Mouse (Mus musculus): ENCODE results near the gene Eps15. TPM values are rescaled to one million over a fixed set of nuclear protein-coding genes. Genes with fewer than 3 reads are reported as not detected.
A peak's percentile ranks its signal among the peaks of the same experiment; 100 is the strongest.
"Not testable (repeated sequence)": the region's sequence is repeated elsewhere in the genome, so short reads cannot be mapped to it uniquely, and the experiment has no call there.

Eps15 gene
- polyA plus RNA-seq, 1 experiment from 2014 or later = 70.4 TPM

DNA sequence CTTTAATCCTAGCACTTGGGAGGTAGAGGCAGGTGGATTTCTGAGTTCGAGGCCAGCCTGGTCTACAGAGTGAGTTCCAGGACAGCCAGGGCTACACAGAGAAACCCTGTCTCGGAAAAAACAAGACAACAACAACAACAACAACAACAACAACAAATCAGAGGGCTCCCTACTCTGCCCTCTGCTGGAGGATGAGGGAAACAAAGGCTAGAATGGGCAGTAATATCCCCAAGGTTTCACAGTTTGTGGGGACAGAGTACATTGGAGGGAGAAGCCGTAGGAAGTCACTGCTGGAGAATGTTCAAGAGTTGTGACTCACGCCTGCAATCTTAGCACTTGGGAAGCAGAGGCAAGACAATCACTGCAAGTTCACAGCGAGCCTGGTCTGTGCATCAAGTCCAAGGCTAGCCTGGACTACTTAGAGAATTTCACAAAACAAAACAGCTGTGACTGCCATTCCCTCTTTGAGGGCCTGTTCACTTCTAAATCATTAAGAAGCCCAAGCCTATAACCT is 121.2 kb downstream of the Eps15 start:
- whole genome bisulfite sequencing = 65% methylated on average over 5 of the region's 5 CpGs
- H3K27ac ChIP-seq (ENCODE audit: low read depth, low read length) = no peak overlapping the region
- ATAC-seq (replicated peaks; ENCODE audit: low FRiP score) (no peak), DNase-seq (ENCODE audit: low spot score) (no peak)
- H3K4me1 ChIP-seq (replicated peaks; ENCODE audit: control insufficient read depth, insufficient read depth, low read length) = peaks cover 6% of the 10 kb centered on the region
- H3K36me3 ChIP-seq (ENCODE audit: control insufficient read depth, insufficient read depth, low read length) = peaks cover 11% of the 10 kb centered on the region
- no peaks in the 10 kb centered on the region for H3K27me3 ChIP-seq (replicated peaks; ENCODE audit: control insufficient read depth, insufficient read depth, low read length)
- no peak overlapping the region for H3K4me3 ChIP-seq (ENCODE audit: low read depth, low read length)
- H3K9me3 ChIP-seq (ENCODE audit: control insufficient read depth, low read length) = no peaks in the 10 kb centered on the region
- H3K9ac ChIP-seq (ENCODE audit: low read depth, low read length) = no peak overlapping the region
- no peak overlapping the region for H3K4me2 ChIP-seq

DNA sequence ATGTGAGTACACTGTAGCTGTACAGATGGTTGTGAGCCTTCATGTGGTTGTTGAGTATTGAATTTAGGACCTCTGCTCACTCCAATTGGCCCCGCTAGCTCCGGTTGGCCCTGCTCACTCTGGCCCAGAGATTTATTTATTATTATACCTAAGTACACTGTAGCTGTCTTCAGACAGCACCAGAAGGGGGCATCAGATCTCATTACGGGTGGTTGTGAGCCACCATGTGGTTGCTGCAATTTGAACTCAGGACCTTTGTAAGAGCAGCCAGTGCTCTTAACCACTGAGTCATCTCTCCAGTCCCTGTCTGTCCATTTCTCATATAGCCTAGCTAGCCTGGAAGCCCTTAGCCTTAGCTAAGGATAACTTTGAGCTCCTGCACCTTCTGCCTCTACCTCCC is 124.8 kb downstream of the Eps15 start:
- not testable (repeated sequence) for H3K27me3 ChIP-seq (replicated peaks; ENCODE audit: control insufficient read depth, insufficient read depth, low read length); ATAC-seq (replicated peaks; ENCODE audit: low FRiP score); DNase-seq (ENCODE audit: low spot score); H3K9me3 ChIP-seq (ENCODE audit: control insufficient read depth, low read length)
- WGBS = 81% methylated on average over 3 of the region's 3 CpGs
- peaks cover 11% of the 10 kb centered on the region for H3K36me3 ChIP-seq (ENCODE audit: control insufficient read depth, insufficient read depth, low read length)
- H3K27ac ChIP-seq (ENCODE audit: low read depth, low read length) = peak overlapping the region; percentile 87; the same call in 1 of the 2 replicates
- H3K4me2 ChIP-seq = peak overlapping the region; percentile 99
- peaks cover 27% of the 10 kb centered on the region for H3K4me1 ChIP-seq (replicated peaks; ENCODE audit: control insufficient read depth, insufficient read depth, low read length)
- H3K4me3 ChIP-seq (ENCODE audit: low read depth, low read length) = peak overlapping the region; percentile 71
- peak overlapping the region; percentile 84; the same call in 1 of the 2 replicates for H3K9ac ChIP-seq (ENCODE audit: low read depth, low read length)

DNA sequence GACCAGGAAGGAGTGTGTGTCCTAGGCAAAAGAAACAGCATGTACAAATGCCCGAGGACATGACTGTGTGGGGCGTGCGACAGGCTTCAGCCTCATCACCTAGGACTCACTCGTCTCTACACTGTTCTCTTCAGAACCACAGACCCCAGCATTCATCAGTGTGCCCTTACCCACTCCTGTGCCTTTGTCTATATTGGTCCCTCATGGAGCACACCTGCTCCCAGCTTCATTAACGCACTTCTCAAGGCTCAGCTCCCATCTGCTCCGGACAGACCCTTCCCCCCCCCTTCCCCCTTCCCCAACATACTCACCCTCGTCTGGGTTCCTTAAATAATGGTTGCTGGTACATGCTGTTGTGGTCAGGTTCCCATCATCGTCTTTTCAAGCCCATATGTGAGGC is 125.3 kb downstream of the Eps15 start:
- peaks cover 32% of the 10 kb centered on the region for H3K4me1 ChIP-seq (replicated peaks; ENCODE audit: control insufficient read depth, insufficient read depth, low read length)
- no peaks in the 10 kb centered on the region for H3K27me3 ChIP-seq (replicated peaks; ENCODE audit: control insufficient read depth, insufficient read depth, low read length)
- DNase-seq (ENCODE audit: low spot score) (no peak), ATAC-seq (replicated peaks; ENCODE audit: low FRiP score) (0 out of 2 replicates have a peak, but pooled peaks have one; percentile 11)
- H3K27ac ChIP-seq (ENCODE audit: low read depth, low read length) = peak overlapping the region; percentile 87
- WGBS = 63% methylated on average over 8 of the region's 8 CpGs
- H3K4me3 ChIP-seq (ENCODE audit: low read depth, low read length) = peak overlapping the region; percentile 71
- peaks cover 11% of the 10 kb centered on the region for H3K36me3 ChIP-seq (ENCODE audit: control insufficient read depth, insufficient read depth, low read length)
- peak overlapping the region; percentile 84 for H3K9ac ChIP-seq (ENCODE audit: low read depth, low read length)
- peak overlapping the region; percentile 99 for H3K4me2 ChIP-seq
- H3K9me3 ChIP-seq (ENCODE audit: control insufficient read depth, low read length) = no peaks in the 10 kb centered on the region

DNA sequence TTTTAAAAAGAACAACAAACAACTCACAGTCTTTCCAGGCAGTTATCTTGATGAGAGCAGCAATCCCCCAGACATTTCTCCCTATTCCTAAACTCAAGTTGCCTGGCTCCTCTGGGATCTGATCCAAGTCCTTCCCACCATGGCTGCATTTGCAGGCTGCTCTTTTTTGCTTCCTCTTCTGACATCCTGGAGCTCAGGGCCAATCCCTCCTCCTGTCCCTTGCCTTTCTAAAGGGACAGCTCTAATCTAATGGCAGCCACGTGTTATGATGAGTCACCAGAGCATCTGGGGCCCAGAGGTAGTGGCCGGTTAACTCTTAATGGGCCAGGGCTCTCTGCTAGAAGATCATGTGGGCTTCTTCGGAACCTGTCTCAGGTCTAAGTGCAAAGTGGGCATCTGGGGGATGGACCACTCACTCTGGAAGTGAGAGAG is 126.0 kb downstream of the Eps15 start:
- peak; percentile 79 for ATAC-seq (replicated peaks; ENCODE audit: low FRiP score)
- WGBS = 3% methylated on average over 3 of the region's 3 CpGs

DNA sequence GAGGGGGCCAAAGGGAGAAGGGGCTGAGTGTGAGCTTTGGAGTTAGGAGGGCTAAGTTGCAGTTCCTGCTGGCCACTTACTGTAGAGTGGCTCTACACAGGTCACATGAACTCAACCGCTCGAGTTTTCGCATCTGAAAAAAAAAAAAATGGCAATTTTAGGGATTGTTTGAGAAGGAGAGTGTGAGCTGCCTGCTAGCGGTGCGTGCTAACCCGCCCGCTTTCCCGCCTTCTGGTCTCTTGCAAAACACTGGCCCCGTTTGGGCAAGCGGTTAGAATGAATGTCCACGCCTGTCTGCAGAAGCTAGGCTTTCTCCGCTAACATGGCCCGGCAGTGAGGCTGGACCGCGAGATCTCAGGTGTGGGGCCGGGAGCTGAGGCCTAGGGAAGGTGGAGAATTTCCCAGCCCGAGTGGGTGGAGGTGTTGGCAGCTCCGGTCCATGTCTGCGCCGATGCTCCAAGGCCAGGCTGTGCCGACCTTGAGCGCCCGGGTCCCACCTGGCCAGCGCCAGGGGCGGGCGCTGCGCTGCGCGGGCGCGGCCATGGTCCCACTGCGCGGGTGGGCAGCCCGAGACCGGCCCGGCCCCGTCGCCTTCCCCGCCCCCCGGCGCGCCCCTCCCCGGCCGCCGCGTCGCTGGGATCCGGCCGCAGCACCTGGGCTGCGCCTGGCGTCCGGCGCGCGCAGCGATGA is 126.6 kb downstream of the Eps15 start, which contains the start of gene Ttc39a:
TSS of gene Ttc39a (plus strand) at position 138 of the 690 bp plus-strand sequence.
- peak; percentile 29 for ATAC-seq (replicated peaks; ENCODE audit: low FRiP score)
- Histone ChIP-seq H3K27me3 (replicated peaks; ENCODE audit: control insufficient read depth, insufficient read depth, low read length) (no peaks in the 10 kb centered on the region), H3K9ac (ENCODE audit: low read depth, low read length) (peak within 1 kb of the TSS; percentile 84), H3K4me2 (peak within 1 kb of the TSS; percentile 99), H3K36me3 (ENCODE audit: control insufficient read depth, insufficient read depth, low read length) (peaks cover 11% of the 10 kb centered on the region), H3K4me3 (ENCODE audit: low read depth, low read length) (peak within 1 kb of the TSS; percentile 71), H3K27ac (ENCODE audit: low read depth, low read length) (peak within 1 kb of the TSS; percentile 87), H3K9me3 (ENCODE audit: control insufficient read depth, low read length) (no peaks in the 10 kb centered on the region), H3K4me1 (replicated peaks; ENCODE audit: control insufficient read depth, insufficient read depth, low read length) (peaks cover 42% of the 10 kb centered on the region)
- WGBS = under 1% methylated on average over 50 of the region's 56 CpGs
- peak; percentile 76 for DNase-seq (ENCODE audit: low spot score)

More for the DNA sequence above, 126.0 kb downstream of the Eps15 start:
- Histone ChIP-seq H3K4me1 (replicated peaks; ENCODE audit: control insufficient read depth, insufficient read depth, low read length) (peaks cover 37% of the 10 kb centered on the region), H3K9ac (ENCODE audit: low read depth, low read length) (peak overlapping the region; percentile 84), H3K4me3 (ENCODE audit: low read depth, low read length) (peak overlapping the region; percentile 71), H3K27ac (ENCODE audit: low read depth, low read length) (peak overlapping the region; percentile 87), H3K27me3 (replicated peaks; ENCODE audit: control insufficient read depth, insufficient read depth, low read length) (no peaks in the 10 kb centered on the region), H3K9me3 (ENCODE audit: control insufficient read depth, low read length) (no peaks in the 10 kb centered on the region), H3K36me3 (ENCODE audit: control insufficient read depth, insufficient read depth, low read length) (peaks cover 11% of the 10 kb centered on the region), H3K4me2 (peak overlapping the region; percentile 99)
- peak; percentile 73 for DNase-seq (ENCODE audit: low spot score)

DNA sequence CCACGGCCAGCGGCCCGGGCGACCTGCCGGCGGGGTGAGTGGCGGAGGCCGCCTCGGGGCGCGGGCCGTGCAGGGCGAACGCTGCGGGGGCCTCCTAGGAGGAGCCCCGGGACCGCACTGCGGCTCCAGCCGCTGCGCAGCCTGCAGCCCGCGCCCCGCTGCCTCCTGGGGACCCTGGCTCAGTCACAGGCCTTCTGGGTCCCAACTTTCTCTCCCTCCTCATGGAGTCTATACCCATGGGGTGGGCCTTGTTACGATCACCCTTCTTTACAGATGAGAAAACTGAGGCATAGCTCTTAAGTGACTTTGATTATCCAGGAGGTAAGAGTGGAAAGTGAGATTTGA is 127.1 kb downstream of the Eps15 start:
- H3K4me3 ChIP-seq (ENCODE audit: low read depth, low read length) = peak overlapping the region; percentile 71
- H3K36me3 ChIP-seq (ENCODE audit: control insufficient read depth, insufficient read depth, low read length) = peaks cover 11% of the 10 kb centered on the region
- H3K9ac ChIP-seq (ENCODE audit: low read depth, low read length) = peak overlapping the region; percentile 84
- H3K4me2 ChIP-seq = peak overlapping the region; percentile 99
- WGBS = 2% methylated on average over 24 of the region's 24 CpGs
- H3K27ac ChIP-seq (ENCODE audit: low read depth, low read length) = peak overlapping the region; percentile 87
- no peaks in the 10 kb centered on the region for H3K27me3 ChIP-seq (replicated peaks; ENCODE audit: control insufficient read depth, insufficient read depth, low read length)
- peaks cover 48% of the 10 kb centered on the region for H3K4me1 ChIP-seq (replicated peaks; ENCODE audit: control insufficient read depth, insufficient read depth, low read length)
- DNase-seq (ENCODE audit: low spot score) (no peak), ATAC-seq (replicated peaks; ENCODE audit: low FRiP score) (no peak)
- H3K9me3 ChIP-seq (ENCODE audit: control insufficient read depth, low read length) = no peaks in the 10 kb centered on the region

DNA sequence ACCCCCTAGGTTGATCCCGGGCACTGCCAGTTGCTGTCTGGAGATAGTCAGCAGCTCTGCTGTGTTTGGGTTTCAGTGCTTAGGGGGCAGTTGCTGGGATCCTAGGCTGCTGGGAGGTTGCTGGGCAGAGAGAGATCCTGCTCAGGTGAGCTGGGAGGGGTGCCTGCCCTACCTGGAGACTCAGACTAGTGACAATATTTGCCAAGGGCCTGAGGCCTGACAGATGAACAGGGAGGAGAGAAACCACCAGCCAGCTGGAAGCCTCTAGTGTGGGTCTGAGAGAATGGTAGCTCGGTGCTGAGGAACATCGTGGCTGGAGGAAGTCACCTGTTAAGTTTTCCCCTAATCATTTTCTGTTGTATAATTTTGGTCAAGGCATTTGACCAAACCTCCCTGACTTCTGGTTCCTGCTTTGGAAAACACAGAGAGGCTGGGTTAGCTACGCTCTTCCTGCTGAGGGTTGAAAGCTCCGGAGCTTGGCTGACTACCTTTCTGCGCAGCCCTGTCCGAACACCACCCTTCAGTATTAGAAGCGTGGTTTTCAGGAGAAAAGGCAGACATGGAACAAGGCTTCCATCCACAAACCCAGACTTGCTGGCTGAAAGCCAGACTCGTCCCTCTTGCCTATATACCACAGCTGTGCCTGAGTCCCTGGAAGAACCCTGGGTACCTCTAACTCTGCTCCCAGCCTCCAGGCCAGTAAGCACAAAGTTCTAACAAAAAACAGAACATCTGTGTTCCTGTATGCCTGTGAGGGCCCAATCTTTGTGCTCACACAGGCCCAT is 127.8 kb downstream of the Eps15 start:
- peaks cover 51% of the 10 kb centered on the region for H3K4me1 ChIP-seq (replicated peaks; ENCODE audit: control insufficient read depth, insufficient read depth, low read length)
- H3K9ac ChIP-seq (ENCODE audit: low read depth, low read length) = peak overlapping the region; percentile 84
- no peak for ATAC-seq (replicated peaks; ENCODE audit: low FRiP score)
- no peaks in the 10 kb centered on the region for H3K27me3 ChIP-seq (replicated peaks; ENCODE audit: control insufficient read depth, insufficient read depth, low read length)
- H3K4me3 ChIP-seq (ENCODE audit: low read depth, low read length) = peak overlapping the region; percentile 71
- H3K27ac ChIP-seq (ENCODE audit: low read depth, low read length) = peak overlapping the region; percentile 87
- H3K9me3 ChIP-seq (ENCODE audit: control insufficient read depth, low read length) = no peaks in the 10 kb centered on the region
- DNase-seq (ENCODE audit: low spot score) = no peak
- peak overlapping the region; percentile 99 for H3K4me2 ChIP-seq
- 80% methylated on average over 9 of the region's 9 CpGs for WGBS
- H3K36me3 ChIP-seq (ENCODE audit: control insufficient read depth, insufficient read depth, low read length) = peaks cover 10% of the 10 kb centered on the region

DNA sequence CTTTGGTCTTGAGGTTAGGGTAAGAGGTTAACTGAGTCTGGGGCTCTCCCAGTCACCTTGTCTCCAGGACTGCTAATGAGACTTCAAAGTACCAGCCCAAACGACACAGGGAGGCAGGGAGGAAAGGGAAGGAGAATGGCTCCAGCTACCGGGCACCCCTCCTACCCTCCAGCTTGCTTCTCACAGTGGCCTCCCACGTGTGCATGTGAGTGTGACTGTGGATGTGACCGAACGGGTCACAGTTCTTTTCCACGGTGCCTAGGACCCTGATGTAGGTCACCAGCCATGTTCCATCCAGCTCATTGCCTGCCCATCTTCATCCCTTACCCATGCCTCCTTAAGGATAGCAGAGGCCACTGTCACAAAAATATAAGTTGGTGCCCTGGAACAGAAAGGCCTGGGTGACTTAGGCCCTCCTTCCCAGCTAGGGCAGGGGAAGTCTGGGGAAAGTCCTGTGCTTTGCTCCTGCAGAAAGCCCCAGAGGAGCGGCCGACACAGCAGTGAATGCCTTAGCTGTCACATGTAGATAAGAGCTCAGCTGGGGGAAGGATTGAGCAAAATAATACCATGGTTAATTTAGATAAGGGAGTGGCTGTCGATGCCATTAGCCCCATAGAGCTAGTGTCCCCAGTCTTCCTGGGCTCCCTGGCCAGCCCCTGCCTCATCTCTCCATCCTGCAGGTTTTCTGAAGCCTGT is 130.8 kb downstream of the Eps15 start:
- no peaks in the 10 kb centered on the region for H3K36me3 ChIP-seq (ENCODE audit: control insufficient read depth, insufficient read depth, low read length)
- no peaks in the 10 kb centered on the region for H3K27me3 ChIP-seq (replicated peaks; ENCODE audit: control insufficient read depth, insufficient read depth, low read length)
- H3K4me3 ChIP-seq (ENCODE audit: low read depth, low read length) = peak overlapping the region; percentile 13; the same call in 1 of the 2 replicates
- WGBS = 39% methylated on average over 9 of the region's 9 CpGs
- H3K9me3 ChIP-seq (ENCODE audit: control insufficient read depth, low read length) = no peaks in the 10 kb centered on the region
- H3K9ac ChIP-seq (ENCODE audit: low read depth, low read length) = peak overlapping the region; percentile 63
- DNase-seq (ENCODE audit: low spot score) = peak; percentile 55
- peaks cover 53% of the 10 kb centered on the region for H3K4me1 ChIP-seq (replicated peaks; ENCODE audit: control insufficient read depth, insufficient read depth, low read length)
- peak; percentile 89 for ATAC-seq (replicated peaks; ENCODE audit: low FRiP score)
- H3K27ac ChIP-seq (ENCODE audit: low read depth, low read length) = peak overlapping the region; percentile 98
- H3K4me2 ChIP-seq = peak overlapping the region; percentile 67
